Mouse (Mus musculus): ENCODE data around the gene Ripor1.

DNA sequence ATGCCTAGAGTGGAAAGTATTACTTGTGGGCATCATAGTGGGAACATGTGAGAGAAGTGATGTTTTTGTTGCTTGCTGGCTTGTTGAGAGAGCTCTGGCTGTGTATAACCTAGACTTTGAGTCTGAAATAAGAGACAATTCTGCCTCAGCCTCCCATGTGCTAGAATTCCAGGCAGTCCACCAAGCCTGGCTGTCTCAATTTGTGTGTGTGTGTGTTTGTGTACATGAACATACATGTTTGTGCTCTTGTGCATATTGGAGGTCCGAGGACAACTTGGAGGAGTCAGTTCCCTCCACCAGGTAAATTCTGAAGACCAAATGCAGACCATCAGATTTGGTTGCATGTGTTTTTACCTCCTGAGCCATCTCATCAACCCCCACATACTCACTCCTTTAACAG is 40.1 kb downstream of the Ripor1 start:
- TF ChIP-seq POLR2A (IDR thresholded peaks at IDR 0.05; ENCODE audit: insufficient read length, low read depth) = no peak
- no peak for TF ChIP-seq TCF12 (IDR thresholded peaks at IDR 0.05; ENCODE audit: insufficient read depth, poor library complexity, severe bottlenecking)
- no peak for TF ChIP-seq E2F4 (IDR thresholded peaks at IDR 0.05; ENCODE audit: insufficient read depth)
- no peak for TF ChIP-seq MAX (IDR thresholded peaks at IDR 0.05; ENCODE audit: low read depth)
